Comparison of ENCODE assay signal across 8 mouse cellular contexts in genomic region chr5:113858971-113859370, GRCm38 (mm10). TPM values are rescaled to one million over a fixed set of nuclear protein-coding genes. Genes with fewer than 3 reads are reported as not detected.
A peak's percentile ranks its signal among the peaks of the same experiment; 100 is the strongest.
DNase-seq lines count a peak whose midpoint lies in the region; ATAC-seq lines count a peak whose summit lies in the region.

No protein-coding gene starts in this region.

- no peak overlapping the region for H3K4me2 ChIP-seq in forebrain, embryonic 13.5 days
- no peak overlapping the region for H3K4me2 ChIP-seq in forebrain, embryonic 12.5 days
- no peak overlapping the region for H3K4me2 ChIP-seq in embryonic facial prominence, embryonic 14.5 days (ENCODE audit: low read depth, low read length)

- WGBS in forebrain, embryonic 13.5 days = 67% methylated on average over 5 of the region's 5 CpGs
- 66% methylated on average over 5 of the region's 5 CpGs for WGBS in forebrain, embryonic 12.5 days
- 37% methylated on average over 5 of the region's 5 CpGs for WGBS in embryonic facial prominence, embryonic 14.5 days
- WGBS in macrophage (ENCODE audit: missing documents) = 17% methylated on average over 5 of the region's 5 CpGs

- no peak for ATAC-seq in forebrain, embryonic 13.5 days
- no peak for ATAC-seq in forebrain, embryonic 12.5 days (ENCODE audit: low FRiP score)
- ATAC-seq in embryonic facial prominence, embryonic 14.5 days (ENCODE audit: low read depth) = no peak

- H3K9me3 ChIP-seq in forebrain, embryonic 13.5 days (replicated peaks) = no peaks in the 10 kb centered on the region
- H3K9me3 ChIP-seq in forebrain, embryonic 12.5 days = no peaks in the 10 kb centered on the region
- no peaks in the 10 kb centered on the region for H3K9me3 ChIP-seq in embryonic facial prominence, embryonic 14.5 days (ENCODE audit: control insufficient read depth, low read length)

- H3K4me3 ChIP-seq in forebrain, embryonic 13.5 days = no peak overlapping the region
- no peak overlapping the region for H3K4me3 ChIP-seq in forebrain, embryonic 12.5 days (replicated peaks)
- no peak overlapping the region for H3K4me3 ChIP-seq in embryonic facial prominence, embryonic 14.5 days (ENCODE audit: low read depth, low read length)
- no peak overlapping the region for H3K4me3 ChIP-seq in macrophage (ENCODE audit: inconsistent target)

- H3K36me3 ChIP-seq in forebrain, embryonic 13.5 days (ENCODE audit: poor library complexity, severe bottlenecking) = peaks cover 26% of the 10 kb centered on the region
- peaks cover 30% of the 10 kb centered on the region for H3K36me3 ChIP-seq in forebrain, embryonic 12.5 days (replicated peaks)
- peaks cover 4% of the 10 kb centered on the region; the same call in 1 of the 2 replicates for H3K36me3 ChIP-seq in embryonic facial prominence, embryonic 14.5 days (ENCODE audit: control insufficient read depth, insufficient read depth, low read length)
- H3K36me3 ChIP-seq in macrophage (ENCODE audit: inconsistent target) = peaks cover 35% of the 10 kb centered on the region

- peaks cover 100% of the 10 kb centered on the region for H3K79me2 ChIP-seq in macrophage (ENCODE audit: inconsistent target)

- DNase-seq in embryonic facial prominence, embryonic 14.5 days (ENCODE audit: low spot score) = peak; percentile 40
- DNase-seq in kidney, postnatal 10 days = peak; percentile 71
- no peak for DNase-seq in cerebellum, postnatal 10 days
- DNase-seq in frontal cortex, postnatal 14 days (ENCODE audit: low spot score in 2 of 2) = no peak
- no peak for DNase-seq in left cerebral cortex, adult 8-10 months (ENCODE audit: low spot score in 2 of 2)

- peak overlapping the region; percentile 67 for H3K27ac ChIP-seq in forebrain, embryonic 13.5 days
- no peak overlapping the region for H3K27ac ChIP-seq in forebrain, embryonic 12.5 days
- 0 out of 2 replicates have a peak overlapping the region, but pooled peaks have one; percentile 18 for H3K27ac ChIP-seq in embryonic facial prominence, embryonic 14.5 days (replicated peaks; ENCODE audit: low read depth, low read length)
- peak overlapping the region; percentile 52 for H3K27ac ChIP-seq in macrophage

- no peaks in the 10 kb centered on the region for H3K27me3 ChIP-seq in forebrain, embryonic 13.5 days
- H3K27me3 ChIP-seq in forebrain, embryonic 12.5 days = no peaks in the 10 kb centered on the region
- no peaks in the 10 kb centered on the region for H3K27me3 ChIP-seq in embryonic facial prominence, embryonic 14.5 days (replicated peaks; ENCODE audit: control insufficient read depth, insufficient read depth, low read length)

- H3K4me1 ChIP-seq in forebrain, embryonic 13.5 days = peaks cover 80% of the 10 kb centered on the region
- H3K4me1 ChIP-seq in forebrain, embryonic 12.5 days = peaks cover 59% of the 10 kb centered on the region
- H3K4me1 ChIP-seq in embryonic facial prominence, embryonic 14.5 days (ENCODE audit: control insufficient read depth, insufficient read depth, low read length) = peaks cover 18% of the 10 kb centered on the region

- 0 out of 2 replicates have a peak overlapping the region, but pooled peaks have one; percentile 31 for H3K9ac ChIP-seq in forebrain, embryonic 13.5 days
- no peak overlapping the region for H3K9ac ChIP-seq in forebrain, embryonic 12.5 days
- H3K9ac ChIP-seq in embryonic facial prominence, embryonic 14.5 days (ENCODE audit: low read depth, low read length) = no peak overlapping the region

RNA-seq across cellular contexts. Expression of gene Selplg, which starts 26.5 kb away (rescaled TPM):
- 0.40 and 0.62 TPM in 2 replicates for polyA plus RNA-seq in forebrain, embryonic 13.5 days (2015; fragmentation: Nextera tagmentation; extraction: Ambion mirVana)
- 0.82 and 0.88 TPM in 2 replicates for polyA plus RNA-seq in forebrain, embryonic 12.5 days (2016; fragmentation: Nextera tagmentation; extraction: Ambion mirVana)
- polyA plus RNA-seq in embryonic facial prominence, embryonic 14.5 days (2014; fragmentation: Nextera tagmentation; extraction: Ambion mirVana) = 4.9 and 5.2 TPM in 2 replicates
- 10 to 100 TPM in 25 of 26 experiments, 1 to 10 TPM in 1; 9.5 to 58.4 (median 29.4) TPM for total RNA-seq in macrophage (2018; cell fraction: chromatin; rRNA removed)
- total RNA-seq in macrophage (2018; cell fraction: cytosol; rRNA removed) = 100 to 1,000 TPM; 179 to 314 (median 239) TPM
- 100 to 1,000 TPM in 18 of 26 experiments, 10 to 100 TPM in 8; 65.8 to 235 (median 131) TPM for total RNA-seq in macrophage (2018; cell fraction: nucleus; rRNA removed)
- 139 to 375 TPM (median 273 TPM) in 3 replicates for polyA plus RNA-seq in macrophage (2018)
- 10 to 100 TPM; 26.2 to 60.3 (median 40.2) TPM for total RNA-seq in left cerebral cortex, adult 8-10 months (2022)

RNA-seq across cellular contexts. Expression of gene Coro1c, which starts 49.6 kb away (rescaled TPM):
- polyA plus RNA-seq in forebrain, embryonic 13.5 days (2015; fragmentation: Nextera tagmentation; extraction: Ambion mirVana) = 235 and 246 TPM in 2 replicates
- 256 and 277 TPM in 2 replicates for polyA plus RNA-seq in forebrain, embryonic 12.5 days (2016; fragmentation: Nextera tagmentation; extraction: Ambion mirVana)
- 96.9 and 103 TPM in 2 replicates for polyA plus RNA-seq in embryonic facial prominence, embryonic 14.5 days (2014; fragmentation: Nextera tagmentation; extraction: Ambion mirVana)
- 100 to 1,000 TPM in 17 of 26 experiments, 10 to 100 TPM in 9; 22.3 to 244 (median 133) TPM for total RNA-seq in macrophage (2018; cell fraction: chromatin; rRNA removed)
- 100 to 1,000 TPM; 158 to 295 (median 208) TPM for total RNA-seq in macrophage (2018; cell fraction: cytosol; rRNA removed)
- 100 to 1,000 TPM in 21 of 26 experiments, 10 to 100 TPM in 5; 51.2 to 265 (median 156) TPM for total RNA-seq in macrophage (2018; cell fraction: nucleus; rRNA removed)
- 171 to 329 TPM (median 266 TPM) in 3 replicates for polyA plus RNA-seq in macrophage (2018)
- total RNA-seq in left cerebral cortex, adult 8-10 months (2022) = 10 to 100 TPM; 76.3 to 95.4 (median 86.2) TPM

RNA-seq across cellular contexts. Expression of gene Tmem119, which starts 58.7 kb away (rescaled TPM):
- polyA plus RNA-seq in forebrain, embryonic 13.5 days (2015; fragmentation: Nextera tagmentation; extraction: Ambion mirVana) = 3.4 and 4.4 TPM in 2 replicates
- polyA plus RNA-seq in forebrain, embryonic 12.5 days (2016; fragmentation: Nextera tagmentation; extraction: Ambion mirVana) = 13.9 and 19.4 TPM in 2 replicates
- polyA plus RNA-seq in embryonic facial prominence, embryonic 14.5 days (2014; fragmentation: Nextera tagmentation; extraction: Ambion mirVana) = 94.4 and 109 TPM in 2 replicates
- total RNA-seq in macrophage (2018; cell fraction: chromatin; rRNA removed) = 1 to 10 TPM in 1 of 26 experiments, under 1 TPM in 3, not detected in 22; 0.33 to 8.2 (median 0.53) TPM
- 1 to 10 TPM in 2 of 26 experiments, under 1 TPM in 23, not detected in 1; 0.06 to 1.2 (median 0.29) TPM for total RNA-seq in macrophage (2018; cell fraction: cytosol; rRNA removed)
- 1 to 10 TPM in 2 of 26 experiments, under 1 TPM in 12, not detected in 12; 0.23 to 1.9 (median 0.42) TPM for total RNA-seq in macrophage (2018; cell fraction: nucleus; rRNA removed)
- polyA plus RNA-seq in macrophage (2018) = 0.27 to 1.2 TPM in 2 of 3 replicates, not detected in the other
- total RNA-seq in left cerebral cortex, adult 8-10 months (2022) = 10 to 100 TPM; 21.4 to 31.5 (median 25.0) TPM

Comparison
In these comparisons a context has a peak if more than half of its experiments do, and no peak if none do; other contexts are left out.
1. DNase-seq: peak in embryonic facial prominence, embryonic 14.5 days (single experiment) and kidney, postnatal 10 days (single experiment); none in cerebellum, postnatal 10 days (0 of 2), frontal cortex, postnatal 14 days (0 of 2) and left cerebral cortex, adult 8-10 months (0 of 2).
2. RNA of gene Selplg, which starts 26.5 kb away (polyA plus RNA-seq): 139 to 375 TPM in macrophage; 4.9 to 5.2 TPM in embryonic facial prominence, embryonic 14.5 days, 0.82 to 0.88 TPM in forebrain, embryonic 12.5 days and 0.40 to 0.62 TPM in forebrain, embryonic 13.5 days; every median in the first group is over 10 times any median in the second.